Mouse (Mus musculus) B cell, adult 2 months (primary cell): ENCODE measurements around the gene Taldo1.

ENCODE experiments used
- DNase-seq, 2 experiments: peaks; one replicate each; pipeline ENCODE4 v3.0.0; 2022

Gene Taldo1

GRCm38 (mm10) chr7:141391625-141392551, at the start of gene Taldo1:
Gene Taldo1 (plus strand): TSS chr7:141392199.
- peak; percentile 95 to 96 for DNase-seq

- no peak for DNase-seq
Observed at GRCm38 (mm10) chr7:141343230-141343629, 48.8 kb upstream of the Taldo1 start.

- DNase-seq, result no peak
Observed at GRCm38 (mm10) chr7:141343696-141344095, 48.3 kb upstream of the Taldo1 start.

- no peak for DNase-seq
Observed at GRCm38 (mm10) chr7:141344787-141345186, 47.2 kb upstream of the Taldo1 start.

GRCm38 (mm10) chr7:141351061-141351460, 40.9 kb upstream of the Taldo1 start:
- DNase-seq, result no peak

- DNase-seq, result no peak
Observed at GRCm38 (mm10) chr7:141355051-141355450, 36.9 kb upstream of the Taldo1 start.

GRCm38 (mm10) chr7:141355626-141356326, 36.2 kb upstream of the Taldo1 start:
- no peak for DNase-seq

- no peak for DNase-seq
Observed at GRCm38 (mm10) chr7:141356971-141357370, 35.0 kb upstream of the Taldo1 start.

GRCm38 (mm10) chr7:141361510-141361909, 30.5 kb upstream of the Taldo1 start:
- peak; percentile 42 to 51 for DNase-seq

- DNase-seq, result peak; percentile 78 to 81
Observed at GRCm38 (mm10) chr7:141363106-141363751, 28.8 kb upstream of the Taldo1 start.

GRCm38 (mm10) chr7:141363752-141364125, 28.3 kb upstream of the Taldo1 start:
- DNase-seq, result no peak

- no peak for DNase-seq
Observed at GRCm38 (mm10) chr7:141364349-141365048, 27.5 kb upstream of the Taldo1 start.

- no peak for DNase-seq
Observed at GRCm38 (mm10) chr7:141365049-141365445, 27.0 kb upstream of the Taldo1 start.

GRCm38 (mm10) chr7:141367358-141367757, 24.6 kb upstream of the Taldo1 start:
- no peak for DNase-seq

- DNase-seq, result no peak
Observed at GRCm38 (mm10) chr7:141369918-141370317, 22.1 kb upstream of the Taldo1 start.

- peak in 1 of 2 experiments; percentile 10 for DNase-seq
Observed at GRCm38 (mm10) chr7:141371942-141372595, 19.9 kb upstream of the Taldo1 start.

- DNase-seq, result no peak
Observed at GRCm38 (mm10) chr7:141373611-141374010, 18.4 kb upstream of the Taldo1 start.

- no peak for DNase-seq
Observed at GRCm38 (mm10) chr7:141374399-141374798, 17.6 kb upstream of the Taldo1 start.

- no peak for DNase-seq
Observed at GRCm38 (mm10) chr7:141379584-141379983, 12.4 kb upstream of the Taldo1 start.

GRCm38 (mm10) chr7:141381068-141381835, 10.7 kb upstream of the Taldo1 start:
- DNase-seq, result no peak

GRCm38 (mm10) chr7:141387807-141388486, 4.1 kb upstream of the Taldo1 start:
- no peak for DNase-seq
